Mouse (Mus musculus) erythroblast, adult 5-6 weeks (primary cell): ENCODE measurements around the gene Tbx18. TPM values are rescaled to one million over a fixed set of nuclear protein-coding genes. Genes with fewer than 3 reads are reported as not detected.

Source experiments
- ATAC-seq: replicated peaks from 2 replicates; pipeline ENCODE4 v1.8.0; 2016; ENCODE audit warnings: moderate number of reproducible peaks, mild to moderate bottlenecking, moderate TSS enrichment, inconsistent platforms; ENCODE audit not compliant: poor library complexity, low FRiP score, severe bottlenecking
- total RNA-seq, 2 experiments: library from RNA; stranded (forward) in 1 of 2; stranded (reverse) in 1 of 2; fragments of 150-400 nt in 1 of 2; fragments of 200-764, 138-1000 nt in 1 of 2; gene quantifications; 2 replicates each; pipeline versions ENCODE4 v1.2.3 to v1.2.4; 2015 to 2017; ENCODE audit warnings: low replicate concordance in 2 of 2

The Tbx18 gene
- total RNA-seq (2015; ENCODE audit: low replicate concordance) (not detected in 2 replicates), total RNA-seq (2017; ENCODE audit: low replicate concordance) (0.68 TPM in 1 of 2 replicates, not detected in the other)

DNA sequence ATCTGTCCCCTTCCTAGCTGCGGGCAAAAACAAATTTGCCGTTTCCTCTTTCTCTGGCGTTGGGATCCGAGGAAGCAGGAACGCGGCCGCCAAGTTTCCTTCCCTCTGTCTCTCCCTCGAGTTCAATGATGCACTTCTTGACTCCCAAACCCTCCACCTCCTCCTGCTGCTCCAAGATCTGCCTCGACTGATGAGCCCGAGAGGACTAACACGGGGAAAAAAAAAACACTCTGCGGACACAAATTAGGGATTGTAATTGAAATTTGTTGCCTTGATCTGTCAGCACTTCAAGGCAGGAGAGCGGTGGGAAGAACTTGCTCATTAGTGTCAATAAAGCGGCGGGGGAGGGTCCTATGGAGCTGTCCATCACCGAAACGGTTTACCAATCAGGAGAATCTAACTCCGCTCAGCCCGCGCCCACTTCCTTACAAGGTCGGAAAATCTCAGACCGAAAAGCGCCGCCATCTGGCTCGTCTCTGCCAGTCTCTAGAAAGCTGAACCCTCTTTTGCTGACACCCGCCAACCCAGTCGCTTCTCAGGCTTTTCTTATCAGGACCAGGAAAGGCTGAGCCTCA lies at the start of gene Tbx18:
Tbx18 (minus strand) TSS at position 300 of the 575 bp plus-strand sequence.
- no peak for ATAC-seq

- no peak for ATAC-seq
Measured at GRCm38 (mm10) chr9:87773951-87774350, 42.9 kb upstream of the Tbx18 start.

- ATAC-seq, result no peak
Measured at GRCm38 (mm10) chr9:87755621-87756020, 24.6 kb upstream of the Tbx18 start.

GRCm38 (mm10) chr9:87741599-87741998 lies 10.5 kb upstream of the Tbx18 start:
- no peak for ATAC-seq

GRCm38 (mm10) chr9:87740667-87741066 lies 9.6 kb upstream of the Tbx18 start:
- no peak for ATAC-seq

- no peak for ATAC-seq
Measured at GRCm38 (mm10) chr9:87740241-87740645, 9.2 kb upstream of the Tbx18 start.

DNA sequence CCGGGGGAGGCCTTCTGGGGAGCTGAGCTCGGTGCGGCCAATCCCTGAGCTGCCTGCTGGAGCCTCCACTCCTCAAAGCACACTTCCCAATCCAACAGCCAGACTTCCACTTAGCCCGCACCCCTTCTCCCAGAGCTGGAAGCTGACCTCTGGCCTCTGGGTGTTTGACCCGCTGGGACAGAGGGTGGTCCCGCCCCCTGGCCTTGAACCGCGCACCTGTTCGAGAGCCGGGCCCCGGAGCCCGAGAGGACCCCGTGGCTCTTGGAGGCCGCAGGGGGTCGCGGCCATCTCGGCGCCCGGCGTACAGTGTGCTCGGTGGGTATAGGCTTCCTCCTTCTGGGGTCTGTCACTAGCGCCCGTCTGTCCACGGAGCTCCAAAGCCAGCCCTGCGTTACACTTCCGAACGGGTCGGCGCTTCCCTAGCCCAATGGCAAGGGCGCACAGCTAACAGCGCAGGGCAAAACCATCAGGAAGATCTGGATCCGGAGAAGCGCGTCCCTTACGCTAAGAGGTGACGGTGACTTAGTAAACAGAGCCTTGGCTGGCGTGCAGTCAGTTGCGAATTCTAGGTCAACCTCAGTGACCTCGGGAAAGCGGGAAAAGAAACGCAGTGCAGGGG lies 8.6 kb upstream of the Tbx18 start:
- no peak for ATAC-seq

GRCm38 (mm10) chr9:87738766-87739542 lies 7.9 kb upstream of the Tbx18 start:
- ATAC-seq, result no peak

DNA sequence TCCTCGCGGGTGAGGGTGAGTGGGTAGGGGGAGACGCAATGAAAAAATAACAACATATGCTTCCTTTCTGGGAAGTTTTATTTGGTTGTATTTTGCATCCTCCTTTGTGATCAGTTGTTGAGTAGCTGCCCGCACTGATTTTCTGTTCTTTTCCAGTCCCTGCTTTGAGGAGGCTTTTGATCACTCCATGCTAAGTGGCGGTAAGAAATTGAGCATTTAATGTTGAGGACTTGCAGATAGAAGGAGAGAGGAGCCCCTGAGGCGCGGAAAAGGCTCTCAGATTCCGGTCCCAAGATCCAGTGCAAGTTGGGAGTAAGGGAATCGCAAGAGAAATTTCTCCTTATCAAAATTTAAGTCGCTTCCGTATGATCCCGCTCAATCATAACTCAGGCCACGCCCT lies 7.1 kb upstream of the Tbx18 start:
- ATAC-seq, result no peak

GRCm38 (mm10) chr9:87737271-87737670 lies 6.2 kb upstream of the Tbx18 start:
- no peak for ATAC-seq

DNA sequence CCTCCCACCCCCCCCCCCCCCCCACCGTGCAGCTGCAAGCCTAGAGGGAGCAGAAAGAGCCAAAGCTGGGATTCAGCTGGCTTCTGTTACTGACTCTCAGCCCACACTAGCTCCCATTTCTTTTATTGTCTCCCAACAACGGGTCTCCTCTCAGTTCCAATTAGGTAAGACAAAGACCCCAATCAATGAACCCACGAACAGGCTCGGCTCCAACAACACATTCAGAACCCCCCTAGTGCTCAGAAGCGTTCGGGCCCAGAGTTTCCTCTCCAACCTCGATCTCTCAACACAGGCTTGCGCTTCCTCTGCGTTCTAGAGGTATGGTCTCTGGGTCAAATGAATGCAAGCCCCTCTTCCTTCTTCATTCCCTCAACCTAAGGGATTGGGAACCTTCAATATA lies 4.0 kb upstream of the Tbx18 start:
- no peak for ATAC-seq

GRCm38 (mm10) chr9:87734631-87735030 lies 3.6 kb upstream of the Tbx18 start:
- no peak for ATAC-seq

DNA sequence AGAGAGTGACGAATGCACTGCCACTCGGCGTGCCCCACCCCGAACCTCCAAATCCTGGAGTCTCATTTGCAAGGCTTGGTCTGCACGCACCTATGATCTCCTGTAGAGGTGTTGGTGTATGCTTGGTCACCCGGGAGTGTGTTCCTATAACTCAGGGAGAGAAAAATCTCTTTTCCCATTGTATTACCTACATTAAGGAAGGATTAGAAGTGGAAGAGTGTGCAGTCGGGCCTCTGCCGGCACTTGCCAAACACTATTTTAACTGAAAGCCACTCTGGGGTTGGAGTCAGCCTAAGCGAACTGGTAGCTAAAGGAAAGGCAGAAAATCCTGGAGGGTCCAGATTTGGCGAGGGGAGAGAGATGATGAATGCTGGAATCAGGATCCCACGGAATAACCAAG lies 2.7 kb upstream of the Tbx18 start:
- ATAC-seq, result no peak

- no peak for ATAC-seq
Measured at GRCm38 (mm10) chr9:87733236-87733630, 2.2 kb upstream of the Tbx18 start.

- ATAC-seq, result no peak
Measured at GRCm38 (mm10) chr9:87732416-87733235, 1.6 kb upstream of the Tbx18 start.

DNA sequence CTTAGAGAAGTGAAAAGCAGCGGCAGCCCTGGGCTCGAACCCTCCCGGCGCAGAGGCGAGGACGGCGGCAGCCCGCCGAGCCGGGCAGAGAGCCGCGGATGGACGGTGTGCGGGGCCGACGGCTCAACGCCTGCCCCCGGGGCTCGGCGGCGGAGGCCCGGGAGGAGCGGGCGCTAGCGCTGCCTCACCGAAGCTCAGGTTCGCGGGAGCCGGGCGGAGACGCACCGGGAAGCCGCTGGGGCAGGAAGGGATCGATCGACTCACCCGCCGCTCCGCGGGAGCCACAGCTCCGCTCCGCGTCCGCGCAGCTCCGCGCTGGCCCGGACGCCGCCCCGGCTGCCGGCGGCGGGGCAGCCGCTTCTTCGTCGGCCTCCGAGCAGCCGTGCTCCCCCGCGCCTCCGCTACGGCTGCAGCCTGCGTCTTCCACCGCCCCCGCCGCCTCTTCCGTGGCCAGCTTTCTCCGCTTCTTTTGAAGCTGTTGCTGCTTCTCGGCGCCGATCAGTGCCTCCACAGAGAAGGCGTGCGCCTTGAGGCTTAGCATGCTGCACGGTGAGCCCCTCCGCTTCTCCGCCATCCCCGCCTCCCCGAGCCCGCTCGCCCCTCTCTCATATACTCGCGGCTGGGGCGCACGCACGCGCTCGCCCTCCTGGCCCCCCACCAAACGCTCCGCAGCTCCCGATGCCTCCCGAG lies 644 bp downstream of the Tbx18 start:
- no peak for ATAC-seq

DNA sequence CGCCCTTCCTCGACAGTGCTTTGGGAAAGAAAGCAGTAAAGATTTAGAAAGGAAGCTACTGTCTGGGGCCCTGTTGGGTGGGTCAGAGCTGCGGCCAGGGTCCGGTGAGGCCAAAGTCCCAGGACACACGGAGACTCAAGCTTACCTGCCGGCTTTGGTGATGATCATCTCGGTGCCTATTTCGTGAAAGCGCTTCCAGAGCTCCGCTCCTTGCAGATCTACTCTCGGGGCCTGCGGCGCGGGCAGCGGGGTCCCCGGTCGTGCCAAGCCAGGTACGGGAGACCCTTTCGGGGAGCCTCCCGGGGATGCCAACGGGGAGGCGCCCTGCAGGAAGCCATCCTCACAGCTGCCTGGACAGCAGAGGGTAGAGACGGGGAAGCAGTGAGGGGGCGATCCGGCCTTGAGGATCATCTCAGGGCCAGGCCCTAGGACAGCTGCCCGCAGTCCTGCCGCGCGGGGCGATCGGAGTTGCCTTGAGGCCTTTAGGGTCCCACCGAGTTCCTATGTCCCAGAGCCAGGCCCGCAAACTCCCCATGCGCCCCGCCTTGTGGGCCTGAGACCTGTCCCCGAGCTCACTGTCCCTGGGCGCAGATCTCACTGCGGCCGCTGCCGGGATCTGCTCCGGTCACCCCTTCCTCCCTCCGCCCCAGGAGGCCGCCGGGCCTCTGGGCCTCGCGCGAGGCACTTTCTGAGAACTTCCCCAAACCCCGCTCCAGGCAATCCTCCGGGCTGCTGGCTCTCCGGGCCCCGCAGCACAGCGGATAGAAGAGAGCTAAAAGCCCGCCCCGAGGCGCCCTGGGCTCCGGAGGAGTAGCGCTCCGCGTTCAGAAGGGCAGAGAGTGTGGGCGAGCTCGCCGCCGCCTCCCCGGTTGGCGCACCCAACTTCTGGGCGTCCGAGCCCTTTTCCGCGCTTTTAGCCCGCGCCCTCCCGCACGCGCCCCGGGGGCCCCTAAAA lies 1.5 kb downstream of the Tbx18 start:
- ATAC-seq, result no peak

DNA sequence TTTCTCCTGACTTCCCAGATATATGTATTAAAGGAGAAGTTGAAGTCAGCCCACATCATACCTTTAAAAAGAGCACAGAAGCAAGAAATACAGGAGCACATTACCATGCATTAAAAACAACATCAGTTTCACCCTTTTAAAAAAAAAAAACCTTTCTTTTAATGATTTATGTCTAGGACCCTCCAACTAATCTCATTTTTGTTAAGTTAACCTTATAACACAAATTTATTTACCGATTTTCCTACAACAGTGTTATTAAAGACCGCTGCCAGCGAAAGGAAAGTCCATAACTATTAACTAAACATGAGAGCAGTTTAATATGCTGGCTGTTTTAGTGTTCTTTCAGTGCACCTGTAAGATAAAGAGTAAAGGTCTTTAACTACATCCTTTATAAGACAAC lies 3.0 kb downstream of the Tbx18 start:
- ATAC-seq, result no peak
